Mouse (Mus musculus) MEL (cell line): ENCODE measurements at regions not wholly inside any gene's neighbourhood (a gene's known extent, or its start where the extent isn't known, plus 50 kb on each side); places are given as distances from the start of the nearest gene placed in this dataset.

Source experiments
- CHD1 ChIP-seq: IDR thresholded peaks from 2 replicates; pipeline ENCODE4 v1.6.1; 2012; ENCODE audit warnings: low read depth, mild to moderate bottlenecking, inconsistent platforms, low read length, improper control_type of control experiment
- CTCF ChIP-seq, 3 experiments: IDR thresholded peaks in 2 of 3; conservative IDR thresholded peaks in 1 of 3; 2 replicates each; pipeline ENCODE4 v1.5.1; 2011 to 2012; ENCODE audit warnings: low read length in 3 of 3, low read depth in 2 of 3, mild to moderate bottlenecking in 2 of 3, improper control_type of control experiment in 1 of 3, inconsistent platforms in 1 of 3, mixed read lengths in 1 of 3, moderate library complexity in 1 of 3; ENCODE audit not compliant: control insufficient read depth in 1 of 3, insufficient read depth in 1 of 3, poor library complexity in 1 of 3, severe bottlenecking in 1 of 3
- KAT2A ChIP-seq: conservative IDR thresholded peaks from 2 replicates; pipeline ENCODE4 v1.6.1; 2012; ENCODE audit warnings: low read depth, low read length, improper control_type of control experiment, inconsistent platforms
- MEF2A ChIP-seq: IDR thresholded peaks from 2 replicates; pipeline ENCODE4 v1.6.1; 2014; ENCODE audit warnings: low read depth, mild to moderate bottlenecking, inconsistent platforms, low read length, improper control_type of control experiment; ENCODE audit not compliant: poor library complexity, insufficient replicate concordance, severe bottlenecking; ENCODE audit errors: extremely low read depth
- POLR2A ChIP-seq, 2 experiments: IDR thresholded peaks; 2 replicates each; pipeline ENCODE4 v1.6.1; 2011 to 2012; ENCODE audit warnings: low read length in 2 of 2, mild to moderate bottlenecking in 2 of 2, control low read depth in 1 of 2, improper control_type of control experiment in 1 of 2, low read depth in 1 of 2, moderate library complexity in 1 of 2; ENCODE audit not compliant: control insufficient read depth in 1 of 2, insufficient read depth in 1 of 2, poor library complexity in 1 of 2
- RCOR1 ChIP-seq: IDR thresholded peaks from 2 replicates; pipeline ENCODE4 v1.6.1; 2012; ENCODE audit warnings: low read depth, mild to moderate bottlenecking, inconsistent platforms, low read length, improper control_type of control experiment

DNA sequence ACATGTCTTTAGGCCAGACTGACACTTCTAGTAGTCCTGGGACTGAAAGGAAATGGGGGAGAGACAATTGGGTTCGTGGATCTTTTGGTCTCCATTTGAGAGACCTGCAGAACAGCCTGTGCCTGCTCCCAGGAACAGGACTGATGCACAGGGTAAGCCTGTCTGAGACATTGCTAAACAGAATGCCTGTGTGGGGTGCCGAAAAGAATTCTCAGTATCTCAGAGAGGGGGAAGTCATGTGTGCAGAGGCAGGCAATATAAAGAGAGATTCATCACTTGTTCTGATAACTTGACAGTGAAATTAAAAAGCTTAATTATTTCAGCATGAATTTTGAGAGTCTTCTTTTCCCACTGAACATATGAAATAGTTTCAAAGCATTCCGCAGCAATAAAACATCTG, 268.7 kb downstream of the Rnf144a start:
- TF ChIP-seq MEF2A (no peak), RCOR1 (no peak), POLR2A (IDR thresholded peaks at IDR 0.05; ENCODE audit: control insufficient read depth in 1 of 2, insufficient read depth in 1 of 2, low read depth in 1 of 2, low read length in 2 of 2, poor library complexity in 1 of 2) (no peak), CTCF (IDR thresholded peaks at IDR 0.05 in 2 of 3, conservative IDR thresholded peaks at IDR 0.05 in 1 of 3; ENCODE audit: control insufficient read depth in 1 of 3, insufficient read depth in 1 of 3, low read depth in 2 of 3, low read length in 3 of 3, poor library complexity in 1 of 3, severe bottlenecking in 1 of 3) (no peak), KAT2A (no peak), CHD1 (no peak)
